Mouse (Mus musculus): ENCODE data around the gene Alg14.

Alg14 gene

DNA sequence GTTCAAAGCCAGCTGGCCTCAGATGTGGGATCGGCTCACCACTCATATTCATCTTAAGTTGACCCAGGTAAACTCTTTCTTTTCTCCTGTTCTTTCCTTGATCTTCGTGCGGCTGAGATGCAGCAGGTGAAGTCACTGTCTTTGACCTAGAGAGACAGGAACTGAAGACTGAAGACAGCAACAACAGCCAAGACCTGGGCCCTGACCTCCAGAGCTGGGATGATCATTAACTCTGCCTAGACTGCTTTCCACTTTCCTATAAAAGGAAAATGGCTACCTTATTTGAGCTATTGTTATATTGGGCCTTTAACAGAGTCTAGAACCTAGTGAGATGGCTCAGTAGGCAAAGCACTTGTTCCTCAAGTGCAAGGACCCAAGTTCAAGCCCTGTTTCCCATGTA is 116.8 kb downstream of the Alg14 start:
- DNase-seq (ENCODE audit: low read depth) = no peak

DNA sequence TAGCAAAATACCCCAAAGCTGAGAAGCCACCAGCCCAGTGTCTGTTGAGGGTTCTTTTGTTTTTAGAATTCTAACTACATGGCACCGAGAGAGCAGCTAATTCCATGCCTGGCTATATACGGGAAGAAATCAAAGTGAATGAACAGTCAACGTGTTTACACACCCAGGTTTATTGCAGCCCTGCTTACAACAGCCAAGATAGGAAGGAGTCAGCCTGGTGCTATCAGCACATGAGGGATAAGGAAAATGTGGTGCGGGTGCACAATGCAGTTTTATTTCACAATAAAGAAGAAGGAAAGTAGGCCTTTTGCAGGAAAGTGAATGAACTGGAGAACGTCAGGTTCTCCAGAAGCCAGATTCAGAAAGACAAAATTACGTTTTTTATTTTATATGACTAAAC is 119.9 kb downstream of the Alg14 start:
- DNase-seq (ENCODE audit: low read depth) = no peak

Data from NIH3T3 (cell line).